Mouse (Mus musculus): ENCODE results near the gene Naaladl1.
A peak's percentile ranks its signal among the peaks of the same experiment; 100 is the strongest.

Naaladl1 gene

GRCm38 (mm10) chr19:6084478-6085248, 20.9 kb upstream of the Naaladl1 start, which contains the start of the genes Zfpl1 and Cdca5:
TSS of gene Zfpl1 (minus strand) at chr19:6084956.
TSS of gene Cdca5 (plus strand) at chr19:6084983.
- peak; percentile 97 to 99 for DNase-seq

DNA sequence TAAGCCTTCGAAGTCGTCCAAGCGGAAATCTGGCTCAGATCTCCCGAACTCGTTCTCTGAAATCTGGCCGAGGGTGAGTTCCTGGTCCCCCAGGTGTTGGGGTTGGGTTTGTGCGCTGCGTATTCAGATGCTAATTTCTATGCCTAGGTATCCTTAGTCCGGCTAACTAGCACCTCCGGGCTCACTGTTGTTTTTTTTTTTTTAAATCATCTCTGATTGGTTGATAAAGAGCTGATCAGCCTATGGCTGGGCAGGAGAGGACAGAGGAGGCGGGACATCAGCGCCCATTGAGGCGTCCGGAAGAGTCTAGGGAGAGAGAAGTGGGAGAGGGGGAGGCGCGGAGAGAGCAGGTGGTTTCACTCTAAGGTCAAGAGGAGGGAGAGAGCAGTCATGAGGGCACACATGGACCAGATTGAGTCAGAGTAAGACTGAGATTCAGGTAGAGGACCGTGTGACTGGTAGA, 20.1 kb upstream of the Naaladl1 start:
- DNase-seq = peak; percentile 64 to 83

DNA sequence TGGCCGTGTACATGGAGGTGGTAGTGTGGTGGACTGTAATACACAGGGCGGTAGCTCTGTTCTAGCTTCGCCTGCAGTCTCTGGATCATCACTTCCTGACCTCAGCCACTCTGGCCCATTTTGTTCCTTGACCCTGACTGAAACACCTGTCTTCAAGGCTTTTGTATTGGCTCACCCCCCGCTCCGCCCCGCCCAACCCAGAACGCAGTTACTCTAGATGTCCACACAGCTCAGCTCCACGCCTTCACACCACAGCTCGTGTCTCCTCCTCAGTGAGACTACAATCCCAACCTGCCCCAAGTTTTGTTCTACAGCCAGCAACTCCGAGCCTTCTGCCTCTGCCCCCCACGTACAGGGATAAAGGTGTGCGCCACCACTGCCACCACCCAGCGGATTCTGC, 16.7 kb upstream of the Naaladl1 start:
- no peak for DNase-seq

DNA sequence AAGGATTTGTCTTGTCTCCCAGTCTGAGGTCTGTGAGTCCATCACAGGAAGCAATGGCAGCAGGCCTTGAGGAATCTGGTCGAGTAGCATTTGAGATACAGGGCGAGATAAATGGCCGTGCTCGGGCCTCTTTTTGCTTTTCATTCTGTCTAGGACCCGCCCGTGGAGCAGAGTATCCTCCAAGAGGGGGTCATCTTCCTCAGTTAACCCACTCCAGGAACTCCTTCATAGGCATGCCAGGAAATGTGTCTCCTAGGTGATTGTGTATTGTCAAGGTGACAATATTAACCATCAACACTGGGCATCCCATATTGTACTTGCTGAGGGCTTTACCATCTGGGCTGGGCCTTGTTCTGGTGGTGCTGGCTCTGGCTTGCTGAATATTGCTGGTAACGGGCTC, 11.5 kb upstream of the Naaladl1 start, which contains the start of gene AC131692.1:
AC131692.1 (plus strand) TSS at position 301 of the 400 bp plus-strand sequence.
- no peak for DNase-seq

DNA sequence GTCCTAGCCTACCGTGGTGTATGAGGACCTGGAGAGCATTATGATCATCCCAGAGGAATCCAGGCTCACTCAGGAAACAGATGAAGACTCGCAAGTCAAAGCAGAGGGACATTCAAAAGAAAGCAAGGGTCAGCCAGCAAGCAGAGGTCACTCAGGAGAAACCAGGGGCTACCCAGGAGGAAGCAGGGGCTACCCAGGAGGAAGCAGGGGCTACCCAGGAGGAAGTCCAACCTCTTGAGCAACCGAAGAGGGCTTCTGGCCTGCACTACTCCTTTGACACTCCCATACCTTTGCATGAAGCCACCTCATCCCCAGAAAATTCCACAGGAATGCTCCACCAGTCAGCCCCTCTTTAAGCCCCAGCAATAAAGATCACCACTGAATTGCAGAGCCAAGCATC, 7.7 kb upstream of the Naaladl1 start:
- peak; percentile 17 to 62 for DNase-seq

DNA sequence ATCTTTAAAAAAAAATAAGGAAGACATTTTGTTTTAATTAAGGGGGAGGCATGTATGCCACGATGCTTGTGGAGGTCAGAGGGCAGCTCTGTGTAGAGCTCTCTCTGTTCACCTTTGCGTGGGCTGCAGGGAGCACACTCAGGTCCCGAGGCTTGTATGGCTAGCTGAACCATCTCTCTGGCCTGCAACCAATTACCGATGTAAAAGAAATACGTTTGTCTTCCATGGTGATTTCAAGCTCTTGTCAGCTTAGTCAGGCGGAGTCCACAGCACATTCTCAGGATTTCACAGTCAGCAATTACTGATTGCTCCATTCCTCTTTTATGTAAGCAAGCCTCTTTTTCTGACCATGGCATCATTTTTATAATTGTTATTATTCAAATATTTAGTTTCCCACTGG, 4.4 kb upstream of the Naaladl1 start:
- DNase-seq = no peak

GRCm38 (mm10) chr19:6102169-6102853, 3.3 kb upstream of the Naaladl1 start:
- DNase-seq = no peak

- DNase-seq = no peak
Observed at GRCm38 (mm10) chr19:6104476-6104875, 1.1 kb upstream of the Naaladl1 start.

- DNase-seq = peak; percentile 19 to 74
Observed at GRCm38 (mm10) chr19:6113116-6113515, 7.5 kb downstream of the Naaladl1 start.

DNA sequence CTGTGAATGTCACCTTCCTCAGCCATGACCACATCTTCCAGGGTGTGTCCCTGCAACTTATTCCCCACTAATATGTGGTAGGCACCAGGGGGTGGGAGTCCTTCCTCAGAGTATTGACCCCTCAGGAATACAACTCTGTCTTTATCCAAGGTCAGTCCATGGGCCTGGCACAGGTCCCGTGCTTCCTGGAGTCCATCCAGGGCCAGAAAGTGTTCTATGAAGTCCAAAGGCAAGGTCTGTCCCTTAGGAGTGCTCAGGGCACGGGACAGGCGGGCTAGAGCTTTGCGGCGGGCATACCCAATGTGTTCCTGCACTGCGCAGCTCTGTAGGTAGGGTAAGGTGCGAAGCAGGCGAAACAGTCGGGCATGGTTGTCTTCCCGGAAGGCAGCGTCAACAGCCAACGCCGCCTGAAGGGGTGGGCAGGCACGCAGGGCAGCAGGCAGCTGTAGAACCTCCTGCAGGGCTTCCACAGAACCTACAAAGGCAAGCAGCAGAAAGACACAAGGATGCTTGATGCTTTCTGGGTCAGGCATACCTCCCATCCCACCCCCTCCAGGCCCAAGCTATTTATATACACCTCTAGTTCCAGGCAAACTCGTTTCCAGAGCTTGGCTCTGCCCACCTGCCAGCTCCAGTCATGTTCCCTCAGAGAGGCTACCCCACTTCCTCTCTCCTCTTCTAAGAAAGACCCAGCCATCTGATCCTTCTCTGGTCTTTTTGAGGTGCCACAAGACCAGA, 10.7 kb downstream of the Naaladl1 start:
- DNase-seq = peak; percentile 39 to 69

GRCm38 (mm10) chr19:6117346-6117985, 11.9 kb downstream of the Naaladl1 start:
- DNase-seq = no peak

DNA sequence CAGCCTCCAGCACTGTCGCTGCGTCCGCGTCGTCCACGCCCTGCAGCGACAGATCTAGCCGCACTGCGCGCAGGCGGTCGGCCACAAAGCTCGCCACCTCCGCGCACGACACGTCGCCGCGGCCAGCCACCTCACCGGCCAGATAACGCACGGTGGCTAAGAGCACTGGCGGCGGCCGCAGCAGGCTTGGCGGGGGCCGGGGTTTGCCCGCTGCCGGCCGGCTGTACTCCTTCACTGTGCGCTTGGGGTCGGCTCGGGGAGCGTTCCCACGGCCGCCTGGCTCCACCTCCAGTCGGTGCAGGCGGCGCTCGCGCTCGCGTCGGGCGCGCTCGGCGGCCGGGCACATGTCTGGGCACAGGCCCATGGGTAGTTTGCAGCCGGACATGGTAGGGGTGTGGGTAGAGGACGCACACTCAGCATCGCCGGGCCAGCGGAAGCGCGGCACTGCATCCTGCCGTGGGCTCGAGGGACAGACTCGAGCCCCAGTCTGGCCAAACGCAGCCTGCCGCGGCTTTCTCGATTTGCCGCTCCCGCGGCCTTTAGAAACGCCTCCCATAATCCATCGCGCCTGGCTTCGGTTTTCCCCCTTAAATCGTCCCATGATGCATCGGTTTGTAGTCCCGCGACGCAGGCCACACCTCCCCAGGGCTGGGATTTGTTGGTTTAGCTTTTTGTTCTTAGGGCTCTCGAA, 12.5 kb downstream of the Naaladl1 start, which contains the start of gene Sac3d1:
Sac3d1 (minus strand) TSS at position 665 of the 691 bp plus-strand sequence.
- DNase-seq = peak; percentile 93 to 94

- DNase-seq = no peak
Observed at GRCm38 (mm10) chr19:6118677-6119185, 13.1 kb downstream of the Naaladl1 start.

GRCm38 (mm10) chr19:6121761-6122160, 16.2 kb downstream of the Naaladl1 start:
- peak in 1 of 2 experiments; percentile 54 for DNase-seq

DNA sequence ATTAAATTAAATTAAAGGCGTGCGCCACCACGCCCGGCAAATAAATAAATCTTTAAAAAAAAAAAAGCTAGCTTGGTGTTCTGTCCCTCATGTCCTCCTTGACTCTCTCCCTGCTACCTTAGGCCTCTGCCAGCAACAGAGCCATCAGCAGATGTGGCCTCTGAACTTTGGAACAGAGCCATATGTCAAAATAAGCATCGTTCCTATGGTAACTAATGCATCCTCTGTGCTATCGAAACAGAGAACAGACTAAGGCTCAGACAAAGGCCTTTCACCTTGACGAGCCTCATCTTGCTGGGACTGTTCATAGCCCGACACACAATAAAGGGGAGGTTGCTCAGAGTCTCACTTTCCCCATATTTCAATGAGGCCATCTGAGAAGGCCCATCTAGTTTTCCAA, 17.7 kb downstream of the Naaladl1 start:
- no peak for DNase-seq

DNA sequence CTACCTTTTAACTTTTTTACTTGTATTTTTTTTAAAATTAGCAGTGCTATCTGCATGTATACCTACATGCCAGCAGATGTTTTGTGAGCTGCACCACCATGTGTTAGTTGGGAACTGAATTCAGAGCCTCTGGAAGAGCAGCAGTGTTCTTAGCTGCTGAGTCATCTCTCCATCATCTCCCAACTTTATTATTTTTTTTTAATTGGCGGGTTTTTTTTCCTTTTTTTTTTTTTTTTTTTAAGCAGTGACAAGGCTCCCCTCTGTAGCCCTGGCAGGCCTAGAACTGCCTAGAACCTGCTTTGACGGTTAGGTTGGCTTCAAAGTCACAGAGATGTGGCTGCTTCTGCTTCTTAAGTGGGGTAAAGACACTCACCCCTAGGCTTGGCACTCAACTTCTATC, 19.3 kb downstream of the Naaladl1 start:
- no peak for DNase-seq

- peak in 1 of 2 experiments; percentile 84 for DNase-seq
Observed at GRCm38 (mm10) chr19:6126289-6126688, 20.7 kb downstream of the Naaladl1 start.

- no peak for DNase-seq
Observed at GRCm38 (mm10) chr19:6126789-6127580, 21.4 kb downstream of the Naaladl1 start.

- DNase-seq = peak; percentile 99
Observed at GRCm38 (mm10) chr19:6127760-6128341, 22.3 kb downstream of the Naaladl1 start, which contains the start of gene Snx15. TSS of gene Snx15 (minus strand) at chr19:6128304.
